Mouse (Mus musculus) cerebellum, adult 18-20 months (tissue): ENCODE measurements at regions not wholly inside any gene's neighbourhood (a gene's known extent, or its start where the extent isn't known, plus 50 kb on each side); places are given as distances from the start of the nearest gene placed in this dataset.

Experiments
- DNase-seq, 2 experiments: peaks; one replicate each; pipeline ENCODE4 v3.0.0; 2021

DNA sequence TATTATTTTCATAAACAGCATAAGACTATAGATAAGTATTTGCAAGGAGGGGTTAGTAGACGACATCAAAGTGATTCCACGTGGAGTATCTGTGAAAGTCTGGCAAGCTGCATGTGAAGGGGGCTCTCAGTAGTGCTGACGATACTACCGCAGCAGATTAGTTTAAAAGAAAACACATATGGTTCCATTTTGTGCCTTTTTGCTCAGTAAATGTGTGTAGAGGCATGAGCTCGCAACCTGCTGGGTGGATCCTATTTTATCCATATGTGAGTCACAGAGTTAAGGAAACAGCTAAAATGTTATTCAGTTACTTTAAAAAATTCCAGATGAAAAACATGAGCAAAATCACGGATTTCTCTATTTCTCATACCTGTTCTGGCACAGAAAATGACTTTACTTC lies 325.4 kb downstream of the Tfec start:
- DNase-seq = no peak

DNA sequence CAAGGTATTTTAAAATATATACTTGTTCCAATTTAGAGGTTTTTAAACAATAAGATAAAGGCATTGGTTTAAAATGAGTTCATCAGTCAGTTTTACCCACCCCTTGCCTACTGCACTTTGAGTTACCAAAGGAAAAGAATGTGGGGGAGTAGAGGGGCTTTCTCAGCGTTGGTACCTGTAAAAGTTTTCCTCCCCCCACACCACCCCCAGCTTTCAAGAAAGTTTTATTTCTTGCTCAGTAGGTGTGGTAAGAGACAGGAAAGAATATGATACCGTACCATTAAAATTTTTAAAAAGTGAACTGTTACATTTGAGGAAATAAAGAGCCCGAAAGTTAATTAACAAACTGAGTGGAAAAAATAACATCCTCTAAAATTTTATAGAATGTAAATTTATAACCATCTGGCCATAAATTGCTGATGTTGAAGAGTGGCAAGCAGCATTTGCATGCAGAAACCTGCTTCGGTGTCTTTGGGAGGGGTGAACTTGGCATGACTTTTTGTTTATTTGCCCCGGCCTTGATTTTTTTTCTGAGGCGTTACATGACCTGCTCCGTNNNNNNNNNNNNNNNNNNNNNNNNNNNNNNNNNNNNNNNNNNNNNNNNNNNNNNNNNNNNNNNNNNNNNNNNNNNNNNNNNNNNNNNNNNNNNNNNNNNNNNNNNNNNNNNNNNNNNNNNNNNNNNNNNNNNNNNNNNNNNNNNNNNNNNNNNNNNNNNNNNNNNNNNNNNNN lies 346.1 kb downstream of the Tfec start:
- DNase-seq = no peak

DNA sequence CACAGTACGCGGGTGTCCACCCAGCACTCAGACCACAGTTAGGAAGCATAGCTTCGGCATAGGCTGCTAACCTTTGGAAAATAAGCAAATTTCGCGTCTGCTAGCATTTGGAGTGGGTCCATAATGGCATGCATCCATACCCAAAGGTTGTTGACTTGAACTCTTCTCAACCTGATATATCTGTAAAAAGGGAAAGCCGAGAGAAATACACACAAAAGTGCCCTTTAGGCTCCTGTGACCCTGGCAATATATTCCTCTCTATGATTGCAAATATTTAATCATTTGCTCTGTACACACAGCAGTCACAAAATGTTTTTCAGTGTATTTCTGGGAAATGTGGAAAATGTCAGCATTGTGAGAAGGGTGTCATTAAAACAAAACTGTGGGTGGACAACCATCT lies 347.1 kb downstream of the Tfec start:
- no peak for DNase-seq

DNA sequence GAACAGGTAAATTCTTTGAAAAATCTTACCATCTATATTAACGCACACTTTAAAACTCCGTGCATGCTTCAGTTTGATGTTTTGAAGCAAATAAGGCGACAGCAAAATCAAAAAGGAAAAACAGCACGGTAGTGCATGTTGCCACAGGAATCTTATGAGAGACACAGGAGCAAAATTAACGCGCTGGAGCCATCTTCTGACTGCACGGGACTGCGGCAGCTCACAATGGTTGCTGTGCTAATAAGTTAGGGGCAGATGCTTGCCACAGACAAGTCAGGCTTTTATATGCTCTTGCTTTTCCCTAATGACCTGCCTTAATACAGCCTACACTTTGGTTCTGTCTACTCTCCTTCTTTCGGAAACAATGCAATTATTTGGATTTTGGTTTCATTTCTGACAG lies 347.8 kb downstream of the Tfec start:
- no peak for DNase-seq

DNA sequence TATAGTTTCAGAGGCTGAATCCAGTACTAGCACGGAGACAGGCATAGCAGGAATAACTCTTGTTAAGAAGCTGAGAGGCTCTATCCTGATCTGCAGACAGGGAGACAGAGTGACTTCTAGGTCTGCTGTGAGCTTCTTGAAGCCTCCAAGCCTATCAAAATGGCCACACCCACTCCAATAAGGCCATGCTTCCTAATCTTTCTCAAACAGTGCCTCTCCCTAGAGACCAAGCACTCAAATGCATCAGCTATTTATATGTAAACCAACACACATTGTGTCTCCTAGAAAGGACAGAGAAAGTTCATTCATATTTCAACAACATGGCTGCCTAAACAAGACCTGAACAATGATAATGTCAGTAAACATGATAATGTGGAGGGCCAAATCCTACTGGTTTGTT lies 384.2 kb downstream of the Tfec start:
- no peak for DNase-seq

DNA sequence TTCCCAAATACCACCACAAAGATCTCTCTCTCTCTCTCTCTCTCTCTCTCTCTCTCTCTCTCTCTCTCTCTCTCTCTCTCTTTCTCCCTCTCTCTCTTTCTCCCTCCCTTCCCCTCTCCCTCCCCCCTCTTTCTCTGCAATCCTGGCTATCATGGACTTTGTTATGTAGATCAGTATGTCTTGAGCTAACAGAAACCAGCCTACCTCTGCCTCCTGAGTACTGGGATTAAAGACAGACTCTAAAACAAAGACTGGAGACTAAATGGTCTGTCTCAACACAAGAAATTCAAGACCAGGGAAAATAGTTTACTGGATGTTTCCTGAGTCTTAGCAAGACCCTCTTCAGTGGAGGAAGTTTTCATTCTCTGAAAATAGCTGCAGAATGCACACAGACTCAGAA lies 384.7 kb downstream of the Tfec start:
- no peak for DNase-seq

GRCm38 (mm10) chr6:16503836-16504235 lies 394.4 kb downstream of the Tfec start:
- no peak for DNase-seq

- peak; percentile 11 to 21 for DNase-seq
Observed at GRCm38 (mm10) chr6:16487015-16487630, 411.1 kb downstream of the Tfec start.

- DNase-seq = no peak
Observed at GRCm38 (mm10) chr6:16483295-16483694, 414.9 kb downstream of the Tfec start.

DNA sequence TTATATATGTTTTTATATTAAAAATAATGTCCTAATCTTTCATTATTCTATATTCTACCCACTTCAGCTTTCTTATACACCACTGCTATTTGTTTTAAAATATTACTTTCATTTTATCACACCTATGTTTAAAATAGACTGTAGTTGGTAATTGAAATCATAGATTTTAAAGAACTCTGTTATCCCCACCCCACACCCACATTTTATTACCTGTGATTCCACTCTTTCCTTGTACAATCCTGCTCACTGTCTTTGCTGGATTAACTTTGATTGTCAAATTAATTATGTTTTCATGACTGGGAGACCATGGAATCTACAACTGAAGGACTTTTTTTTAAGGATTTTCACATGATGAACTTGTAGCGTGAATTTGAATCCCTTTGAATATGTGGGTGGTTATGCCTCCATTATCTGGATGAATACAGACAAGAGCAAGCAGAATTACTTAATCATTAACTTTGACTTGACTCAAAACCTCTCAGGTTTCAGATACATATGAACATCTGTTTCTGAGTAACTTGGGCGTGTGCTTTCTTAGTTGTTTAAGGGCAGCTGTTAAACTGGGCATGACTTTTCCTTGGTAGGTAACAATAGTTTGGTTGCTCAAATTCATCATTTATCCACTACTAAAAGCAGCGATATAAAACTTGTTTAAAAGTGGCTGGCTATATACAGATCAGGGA lies 429.4 kb downstream of the Tfec start:
- DNase-seq = no peak

GRCm38 (mm10) chr6:16458279-16458678 lies 440.0 kb downstream of the Tfec start:
- DNase-seq = no peak
